Mouse (Mus musculus): ENCODE measurements around the gene Gm20721. TPM values are rescaled to one million over a fixed set of nuclear protein-coding genes. Genes with fewer than 3 reads are reported as not detected.
A peak's percentile ranks its signal among the peaks of the same experiment; 100 is the strongest.

The Gm20721 gene
- total and polyA plus RNA-seq, 3 experiments, result 55.7 to 363 TPM; not detected in 1

DNA sequence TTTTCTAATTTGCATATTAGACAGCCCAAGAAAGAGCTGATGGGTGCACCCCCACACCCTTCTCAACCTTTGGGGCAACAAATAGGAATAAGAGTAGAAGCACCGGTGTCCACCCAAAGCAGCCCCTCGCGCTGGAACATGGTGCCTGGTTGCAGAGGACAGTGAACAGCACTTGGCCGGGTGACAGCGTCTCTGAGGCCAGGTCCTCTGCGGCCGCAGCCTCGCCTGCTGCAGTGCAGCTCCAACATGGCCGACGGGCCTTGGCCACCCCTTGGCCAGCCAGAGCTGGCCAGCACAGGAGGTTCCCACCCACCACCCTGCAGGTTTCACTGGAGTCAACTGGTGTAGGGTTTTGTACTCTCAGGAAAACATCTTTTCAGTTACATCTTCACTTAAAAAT is 12.1 kb downstream of the Gm20721 start:
- H3K79me2 ChIP-seq (replicated peaks; ENCODE audit: control insufficient read depth, extremely low read depth, insufficient read depth, poor library complexity, severe bottlenecking), result peaks cover 91% of the 10 kb centered on the region
- peak overlapping the region; percentile 73 for H3K4me2 ChIP-seq (ENCODE audit: insufficient read depth, low read depth, poor library complexity, severe bottlenecking)
- H3K36me3 ChIP-seq (replicated peaks in 1 of 2; ENCODE audit: control insufficient read depth in 1 of 2, insufficient read depth in 1 of 2, low read length in 1 of 2), result peaks cover 18 to 47% of the 10 kb centered on the region in 2 experiments
- no peak for DNase-seq (ENCODE audit: extremely low read depth)
- no peaks in the 10 kb centered on the region for H3K27me3 ChIP-seq (replicated peaks)
- dilution Hi-C loops (cut with MboI; ENCODE audit: extremely low pct_ligation_motif_present, extremely low pct_unique_long_range_greater_than_20kb, low sequenced_read_pairs) (no loop called here), in situ Hi-C loops (cut with MboI; ENCODE audit: low pct_ligation_motif_present, low pct_unique_long_range_greater_than_20kb, low sequenced_read_pairs) (no loop called here)
- H3K9me3 ChIP-seq (replicated peaks; ENCODE audit: low read length), result no peaks in the 10 kb centered on the region
- TF ChIP-seq ZMIZ1 (IDR thresholded peaks at IDR 0.05; ENCODE audit: low read depth, low read length) (no peak), POLR2A (IDR thresholded peaks at IDR 0.05; ENCODE audit: low read depth, low read length) (no peak), RAD21 (IDR thresholded peaks at IDR 0.05; ENCODE audit: low read depth, low read length) (no peak), MXI1 (IDR thresholded peaks at IDR 0.05; ENCODE audit: low read depth, low read length) (no peak), MEF2A (IDR thresholded peaks at IDR 0.05; ENCODE audit: borderline replicate concordance, low read depth, low read length) (no peak), SIN3A (IDR thresholded peaks at IDR 0.05; ENCODE audit: low read length) (no peak), SMC3 (IDR thresholded peaks at IDR 0.05; ENCODE audit: low read depth, low read length) (no peak), TBP (conservative IDR thresholded peaks at IDR 0.05; ENCODE audit: low read depth, low read length) (no peak), EP300 (IDR thresholded peaks at IDR 0.05; ENCODE audit: low read length) (no peak), CTCF (conservative IDR thresholded peaks at IDR 0.05 in 1 of 2, IDR thresholded peaks at IDR 0.05 in 1 of 2; ENCODE audit: low read depth in 2 of 2, low read length in 2 of 2) (no peak), NRF1 (IDR thresholded peaks at IDR 0.05; ENCODE audit: low read depth, low read length) (no peak), BHLHE40 (IDR thresholded peaks at IDR 0.05; ENCODE audit: low read depth, low read length) (no peak), MYC (IDR thresholded peaks at IDR 0.05; ENCODE audit: low read depth, low read length) (no peak), JUN (IDR thresholded peaks at IDR 0.05; ENCODE audit: insufficient read depth, low read depth, low read length) (no peak)
- H3K4me1 ChIP-seq (ENCODE audit: control insufficient read depth in 1 of 2, insufficient read depth in 2 of 2), result peaks cover 15 to 67% of the 10 kb centered on the region in 2 experiments
- H3K27ac ChIP-seq (ENCODE audit: insufficient read depth, low read depth), result no peak overlapping the region
- peak overlapping the region in 1 of 3 experiments; percentile 5 for H3K4me3 ChIP-seq (replicated peaks in 1 of 3; ENCODE audit: low read depth in 2 of 3, low read length in 2 of 3, poor library complexity in 1 of 3)
- H3K9ac ChIP-seq (ENCODE audit: insufficient read depth, low read depth), result no peak overlapping the region

DNA sequence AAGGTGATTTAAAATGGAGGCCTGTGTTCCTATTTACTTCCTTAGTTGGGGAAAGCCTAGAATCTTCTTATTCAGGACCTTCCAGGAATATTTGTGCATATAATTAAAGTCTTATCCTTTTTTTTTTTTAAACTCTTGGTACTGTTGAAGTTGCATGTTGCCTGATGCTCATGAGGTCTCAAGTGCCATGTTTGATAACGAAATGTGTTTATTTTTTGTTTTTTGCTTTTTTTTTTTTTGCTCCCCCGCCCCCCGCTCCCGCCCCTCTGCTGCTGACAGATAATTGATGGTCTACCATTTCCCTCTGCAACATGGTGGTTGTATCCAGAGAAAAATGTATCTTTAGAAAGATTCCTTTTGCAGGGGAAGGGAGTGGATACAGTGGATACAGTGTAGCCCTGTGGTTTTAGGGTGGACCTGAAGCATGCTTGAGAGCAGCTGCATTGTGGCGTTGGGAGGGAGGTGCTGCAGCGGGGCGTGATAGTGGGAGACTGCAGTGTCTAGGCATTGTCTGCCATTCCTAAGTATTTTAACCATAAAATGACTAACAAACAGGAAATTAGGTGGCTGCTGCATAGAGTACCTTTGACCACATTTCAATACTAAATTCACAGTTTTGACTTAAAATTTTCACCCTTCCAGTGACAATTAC is 13.1 kb downstream of the Gm20721 start:
- Histone ChIP-seq H3K9me3 (replicated peaks; ENCODE audit: low read length) (peaks cover 2% of the 10 kb centered on the region), H3K9ac (ENCODE audit: insufficient read depth, low read depth) (no peak overlapping the region), H3K79me2 (replicated peaks; ENCODE audit: control insufficient read depth, extremely low read depth, insufficient read depth, poor library complexity, severe bottlenecking) (peaks cover 82% of the 10 kb centered on the region), H3K27ac (ENCODE audit: insufficient read depth, low read depth) (no peak overlapping the region), H3K4me1 (ENCODE audit: control insufficient read depth in 1 of 2, insufficient read depth in 2 of 2) (peaks cover 15 to 57% of the 10 kb centered on the region in 2 experiments), H3K36me3 (replicated peaks in 1 of 2; ENCODE audit: control insufficient read depth in 1 of 2, insufficient read depth in 1 of 2, low read length in 1 of 2) (peaks cover 18 to 36% of the 10 kb centered on the region in 2 experiments), H3K4me3 (replicated peaks in 1 of 3; ENCODE audit: low read depth in 2 of 3, low read length in 2 of 3, poor library complexity in 1 of 3) (no peak overlapping the region), H3K4me2 (ENCODE audit: insufficient read depth, low read depth, poor library complexity, severe bottlenecking) (peak overlapping the region; percentile 73), H3K27me3 (replicated peaks) (no peaks in the 10 kb centered on the region)
- in situ Hi-C loops (cut with MboI; ENCODE audit: low pct_ligation_motif_present, low pct_unique_long_range_greater_than_20kb, low sequenced_read_pairs) (no loop called here), dilution Hi-C loops (cut with MboI; ENCODE audit: extremely low pct_ligation_motif_present, extremely low pct_unique_long_range_greater_than_20kb, low sequenced_read_pairs) (no loop called here)
- no peak for DNase-seq (ENCODE audit: extremely low read depth)
- TF ChIP-seq ZNF384 (IDR thresholded peaks at IDR 0.05; ENCODE audit: low read depth, low read length) (peak; percentile 61), MAX (IDR thresholded peaks at IDR 0.05; ENCODE audit: low read length) (no peak), TBP (conservative IDR thresholded peaks at IDR 0.05; ENCODE audit: low read depth, low read length) (no peak), JUND (conservative IDR thresholded peaks at IDR 0.05; ENCODE audit: low read depth, low read length) (no peak), CTCF (conservative IDR thresholded peaks at IDR 0.05 in 1 of 2, IDR thresholded peaks at IDR 0.05 in 1 of 2; ENCODE audit: low read depth in 2 of 2, low read length in 2 of 2) (no peak), MYC (IDR thresholded peaks at IDR 0.05; ENCODE audit: low read depth, low read length) (no peak), RCOR1 (conservative IDR thresholded peaks at IDR 0.05; ENCODE audit: low read depth, low read length) (no peak), ZC3H11A (IDR thresholded peaks at IDR 0.05; ENCODE audit: low read depth, low read length) (no peak)
